In the genomic region with DNA sequence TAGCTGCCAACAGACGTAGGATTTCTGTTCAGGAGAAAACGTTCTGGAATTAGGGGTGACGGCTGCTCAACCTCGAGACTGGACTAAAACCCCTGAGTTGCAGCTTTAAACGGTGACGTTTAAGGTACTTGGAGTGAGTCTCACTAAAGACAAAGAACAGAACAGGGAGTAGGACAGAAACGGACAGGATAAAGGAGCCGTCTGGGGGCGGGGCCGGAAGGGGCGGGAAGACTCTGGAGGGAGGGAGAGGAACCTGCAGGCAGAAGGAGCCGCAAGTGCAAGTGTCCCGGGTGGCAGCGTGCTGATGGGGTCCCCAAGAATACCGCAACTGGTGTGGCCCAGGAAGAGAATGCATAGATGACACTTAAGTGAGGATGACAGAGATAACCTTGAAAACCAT, we compare ENCODE assay signal across 8 mouse cellular contexts. TPM values are rescaled to one million over a fixed set of nuclear protein-coding genes. Genes with fewer than 3 reads are reported as not detected.
DNase-seq lines count a peak whose midpoint lies in the region; ATAC-seq and TF ChIP-seq lines count a peak whose summit lies in the region.

No protein-coding gene starts in this region.

- peak overlapping the region; percentile 34 for H3K4me2 ChIP-seq in lung, embryonic 14.5 days
- H3K4me2 ChIP-seq in intestine, embryonic 14.5 days (ENCODE audit: low read length), result peak overlapping the region; percentile 18
- H3K4me2 ChIP-seq in neural tube, embryonic 13.5 days, result peak overlapping the region; percentile 33

- H3K27ac ChIP-seq in lung, embryonic 14.5 days (ENCODE audit: low read depth), result no peak overlapping the region; the same call in 1 of the 2 replicates
- no peak overlapping the region for H3K27ac ChIP-seq in intestine, embryonic 14.5 days (ENCODE audit: low read depth)
- no peak overlapping the region for H3K27ac ChIP-seq in neural tube, embryonic 13.5 days (replicated peaks)

- no peaks in the 10 kb centered on the region for H3K4me1 ChIP-seq in lung, embryonic 14.5 days (ENCODE audit: insufficient read depth)
- H3K4me1 ChIP-seq in intestine, embryonic 14.5 days (replicated peaks; ENCODE audit: control insufficient read depth, insufficient read depth, low read length), result peaks cover 13% of the 10 kb centered on the region
- H3K4me1 ChIP-seq in neural tube, embryonic 13.5 days (replicated peaks), result no peaks in the 10 kb centered on the region

- peak; percentile 27 for DNase-seq in lung, embryonic 14.5 days
- no peak for DNase-seq in lung, adult 18-20 months
- peak; percentile 51 for DNase-seq in brain, embryonic 14.5 days (ENCODE audit: low read depth)
- DNase-seq in intestine, embryonic 14.5 days (ENCODE audit: low spot score), result no peak
- no peak for DNase-seq in left cerebral cortex, adult 18-20 months (ENCODE audit: low spot score in 2 of 2)
- DNase-seq in layer of hippocampus, postnatal 10 days (ENCODE audit: low spot score in 2 of 2), result no peak

- no peak overlapping the region for H3K9ac ChIP-seq in lung, embryonic 14.5 days
- H3K9ac ChIP-seq in intestine, embryonic 14.5 days (ENCODE audit: low read length), result no peak overlapping the region
- no peak overlapping the region for H3K9ac ChIP-seq in neural tube, embryonic 13.5 days

- 20% methylated on average over 15 of the region's 15 CpGs for WGBS in lung, embryonic 14.5 days
- WGBS in intestine, embryonic 14.5 days, result 15% methylated on average over 15 of the region's 15 CpGs
- WGBS in neural tube, embryonic 13.5 days, result 13% methylated on average over 15 of the region's 15 CpGs

- no peaks in the 10 kb centered on the region for H3K9me3 ChIP-seq in lung, embryonic 14.5 days (ENCODE audit: low read depth, low read length)
- no peaks in the 10 kb centered on the region for H3K9me3 ChIP-seq in intestine, embryonic 14.5 days (ENCODE audit: control insufficient read depth, low read length)
- no peaks in the 10 kb centered on the region for H3K9me3 ChIP-seq in neural tube, embryonic 13.5 days

- H3K4me3 ChIP-seq in lung, embryonic 14.5 days (ENCODE audit: low read depth, low read length), result no peak overlapping the region
- peak overlapping the region; percentile 2; the same call in 1 of the 2 replicates for H3K4me3 ChIP-seq in intestine, embryonic 14.5 days (ENCODE audit: low read depth, low read length)
- no peak overlapping the region for H3K4me3 ChIP-seq in neural tube, embryonic 13.5 days

- H3K36me3 ChIP-seq in lung, embryonic 14.5 days (ENCODE audit: insufficient read depth), result no peaks in the 10 kb centered on the region
- no peaks in the 10 kb centered on the region for H3K36me3 ChIP-seq in intestine, embryonic 14.5 days (ENCODE audit: control insufficient read depth, insufficient read depth, low read length)
- no peaks in the 10 kb centered on the region for H3K36me3 ChIP-seq in neural tube, embryonic 13.5 days

- no peak for ATAC-seq in lung, embryonic 14.5 days (ENCODE audit: insufficient read depth)
- no peak for ATAC-seq in intestine, embryonic 14.5 days (replicated peaks; ENCODE audit: low FRiP score, low TSS enrichment, low read depth)
- ATAC-seq in neural tube, embryonic 13.5 days (ENCODE audit: low read depth), result no peak
- no peak for ATAC-seq in monocyte, adult 5-6 weeks (replicated peaks; ENCODE audit: insufficient number of reproducible peaks, low FRiP score, low TSS enrichment, poor library complexity, severe bottlenecking)

- no peaks in the 10 kb centered on the region for H3K27me3 ChIP-seq in lung, embryonic 14.5 days (ENCODE audit: insufficient read depth, low read length)
- no peaks in the 10 kb centered on the region for H3K27me3 ChIP-seq in intestine, embryonic 14.5 days (replicated peaks; ENCODE audit: control insufficient read depth, insufficient read depth, low read length)
- H3K27me3 ChIP-seq in neural tube, embryonic 13.5 days, result no peaks in the 10 kb centered on the region

- no peak for TF ChIP-seq POLR2A in brain, embryonic 14.5 days (IDR thresholded peaks at IDR 0.05; ENCODE audit: borderline replicate concordance, extremely low read depth, insufficient read depth, insufficient read length, poor library complexity, severe bottlenecking)

- TF ChIP-seq CTCF in lung, embryonic 14.5 days (IDR thresholded peaks at IDR 0.05; ENCODE audit: low read depth), result no peak
- no peak for TF ChIP-seq CTCF in brain, embryonic 14.5 days (IDR thresholded peaks at IDR 0.05; ENCODE audit: borderline replicate concordance, extremely low read depth, insufficient read depth, insufficient read length)

RNA-seq across cellular contexts. Expression of gene Ptgis, which starts 9.8 kb away (rescaled TPM):
- 16.0 and 18.6 TPM in 2 replicates for polyA plus RNA-seq in lung, embryonic 14.5 days (2014; fragmentation: Nextera tagmentation; extraction: Ambion mirVana)
- polyA plus RNA-seq in brain, embryonic 14.5 days (2012; rRNA removed), result 4.5 and 6.1 TPM in 2 replicates
- 15.1 and 17.3 TPM in 2 replicates for polyA plus RNA-seq in intestine, embryonic 14.5 days (2014; fragmentation: Nextera tagmentation; extraction: Ambion mirVana)
- polyA plus RNA-seq in neural tube, embryonic 13.5 days (2015; fragmentation: Nextera tagmentation; extraction: Ambion mirVana), result 5.6 and 6.5 TPM in 2 replicates
- total RNA-seq in left cerebral cortex, adult 18-20 months (2021), result 1 to 10 TPM; 1.5 to 2.4 TPM
- not detected in 3 replicates for total RNA-seq in monocyte, adult 5-6 weeks (2017)
- 1 to 10 TPM; 2.3 to 2.8 TPM for total RNA-seq in layer of hippocampus, postnatal 10 days (2021)

RNA-seq across cellular contexts. Expression of gene Kcnb1, which starts 40.6 kb away (rescaled TPM):
- 0.37 and 0.42 TPM in 2 replicates for polyA plus RNA-seq in lung, embryonic 14.5 days (2014; fragmentation: Nextera tagmentation; extraction: Ambion mirVana)
- polyA plus RNA-seq in brain, embryonic 14.5 days (2012; rRNA removed), result 4.5 and 9.2 TPM in 2 replicates
- polyA plus RNA-seq in intestine, embryonic 14.5 days (2014; fragmentation: Nextera tagmentation; extraction: Ambion mirVana), result 1.8 and 1.9 TPM in 2 replicates
- polyA plus RNA-seq in neural tube, embryonic 13.5 days (2015; fragmentation: Nextera tagmentation; extraction: Ambion mirVana), result 2.2 and 3.1 TPM in 2 replicates
- 100 to 1,000 TPM; 197 to 205 TPM for total RNA-seq in left cerebral cortex, adult 18-20 months (2021)
- 0.49 to 2.1 TPM (median 0.57 TPM) in 3 replicates for total RNA-seq in monocyte, adult 5-6 weeks (2017)
- 10 to 100 TPM; 57.1 to 59.2 TPM for total RNA-seq in layer of hippocampus, postnatal 10 days (2021)

Comparison
In these comparisons a context has a peak if more than half of its experiments do, and no peak if none do; other contexts are left out.
1. DNase-seq: peak in lung, embryonic 14.5 days (single experiment) and brain, embryonic 14.5 days (single experiment); none in lung, adult 18-20 months (0 of 2), intestine, embryonic 14.5 days (single experiment), left cerebral cortex, adult 18-20 months (0 of 2) and layer of hippocampus, postnatal 10 days (0 of 2).
2. Peak in every context shown above with its lines, with median percentiles within 50 percentile points of each other: H3K4me2 ChIP-seq.